Mouse (Mus musculus): ENCODE data around the gene Zar1l. TPM values are rescaled to one million over a fixed set of nuclear protein-coding genes. Genes with fewer than 3 reads are reported as not detected.

The Zar1l gene
- polyA plus RNA-seq, 1 experiment: not detected

- TF ChIP-seq POLR2A (IDR thresholded peaks at IDR 0.05; ENCODE audit: borderline replicate concordance, control insufficient read depth, low read depth, low read length) (no peak), CTCF (IDR thresholded peaks at IDR 0.05; ENCODE audit: control insufficient read depth, insufficient read depth, low read length) (no peak)
- 40% methylated on average over 12 of the region's 12 CpGs for WGBS
Observed at GRCm38 (mm10) chr5:150466132-150466531, 51.8 kb downstream of the Zar1l start.

GRCm38 (mm10) chr5:150465218-150465617 is 52.7 kb downstream of the Zar1l start:
- TF ChIP-seq CTCF (IDR thresholded peaks at IDR 0.05; ENCODE audit: control insufficient read depth, insufficient read depth, low read length): no peak
- no peak for TF ChIP-seq POLR2A (IDR thresholded peaks at IDR 0.05; ENCODE audit: borderline replicate concordance, control insufficient read depth, low read depth, low read length)
- Histone ChIP-seq H3K4me3 (replicated peaks; ENCODE audit: control insufficient read depth, low read depth, low read length) (no peak overlapping the region), H3K4me1 (ENCODE audit: control insufficient read depth, insufficient read depth, low read length) (no peaks in the 10 kb centered on the region; the same call in 1 of the 2 replicates), H3K27ac (ENCODE audit: control insufficient read depth, insufficient read depth, low read depth, low read length, poor library complexity) (no peak overlapping the region)
- 13% methylated on average over 6 of the region's 6 CpGs for WGBS

More at GRCm38 (mm10) chr5:150466132-150466531, 51.8 kb downstream of the Zar1l start:
- no peaks in the 10 kb centered on the region; the same call in 1 of the 2 replicates for H3K4me1 ChIP-seq (ENCODE audit: control insufficient read depth, insufficient read depth, low read length)
- H3K27ac ChIP-seq (ENCODE audit: control insufficient read depth, insufficient read depth, low read depth, low read length, poor library complexity): no peak overlapping the region
- H3K4me3 ChIP-seq (replicated peaks; ENCODE audit: control insufficient read depth, low read depth, low read length): no peak overlapping the region

GRCm38 (mm10) chr5:150464721-150465120 is 53.2 kb downstream of the Zar1l start:
- WGBS: 38% methylated on average over 3 of the region's 3 CpGs
- Histone ChIP-seq H3K27ac (ENCODE audit: control insufficient read depth, insufficient read depth, low read depth, low read length, poor library complexity) (no peak overlapping the region), H3K4me1 (ENCODE audit: control insufficient read depth, insufficient read depth, low read length) (no peaks in the 10 kb centered on the region; the same call in 1 of the 2 replicates), H3K4me3 (replicated peaks; ENCODE audit: control insufficient read depth, low read depth, low read length) (no peak overlapping the region)
- TF ChIP-seq CTCF (IDR thresholded peaks at IDR 0.05; ENCODE audit: control insufficient read depth, insufficient read depth, low read length) (no peak), POLR2A (IDR thresholded peaks at IDR 0.05; ENCODE audit: borderline replicate concordance, control insufficient read depth, low read depth, low read length) (no peak)

- WGBS: 86% methylated on average over 4 of the region's 4 CpGs
- peak; percentile 44; the same call in 1 of the 2 replicates for TF ChIP-seq CTCF (IDR thresholded peaks at IDR 0.05; ENCODE audit: control insufficient read depth, insufficient read depth, low read length)
- TF ChIP-seq POLR2A (IDR thresholded peaks at IDR 0.05; ENCODE audit: borderline replicate concordance, control insufficient read depth, low read depth, low read length): no peak
- no peak overlapping the region for H3K27ac ChIP-seq (ENCODE audit: control insufficient read depth, insufficient read depth, low read depth, low read length, poor library complexity)
- no peaks in the 10 kb centered on the region; the same call in 1 of the 2 replicates for H3K4me1 ChIP-seq (ENCODE audit: control insufficient read depth, insufficient read depth, low read length)
- H3K4me3 ChIP-seq (replicated peaks; ENCODE audit: control insufficient read depth, low read depth, low read length): no peak overlapping the region
Observed at GRCm38 (mm10) chr5:150459801-150460200, 58.2 kb downstream of the Zar1l start.

- no peaks in the 10 kb centered on the region for H3K4me1 ChIP-seq (ENCODE audit: control insufficient read depth, insufficient read depth, low read length)
- TF ChIP-seq CTCF (IDR thresholded peaks at IDR 0.05; ENCODE audit: control insufficient read depth, insufficient read depth, low read length) (no peak), POLR2A (IDR thresholded peaks at IDR 0.05; ENCODE audit: borderline replicate concordance, control insufficient read depth, low read depth, low read length) (no peak)
- H3K4me3 ChIP-seq (replicated peaks; ENCODE audit: control insufficient read depth, low read depth, low read length): no peak overlapping the region
- no peak overlapping the region; the same call in 1 of the 2 replicates for H3K27ac ChIP-seq (ENCODE audit: control insufficient read depth, insufficient read depth, low read depth, low read length, poor library complexity)
- WGBS: 65% methylated on average over 17 of the region's 17 CpGs
Observed at GRCm38 (mm10) chr5:150457904-150458739, 59.8 kb downstream of the Zar1l start.

GRCm38 (mm10) chr5:150457165-150457903 is 60.6 kb downstream of the Zar1l start:
- no peaks in the 10 kb centered on the region for H3K4me1 ChIP-seq (ENCODE audit: control insufficient read depth, insufficient read depth, low read length)
- TF ChIP-seq CTCF (IDR thresholded peaks at IDR 0.05; ENCODE audit: control insufficient read depth, insufficient read depth, low read length): no peak
- TF ChIP-seq POLR2A (IDR thresholded peaks at IDR 0.05; ENCODE audit: borderline replicate concordance, control insufficient read depth, low read depth, low read length): no peak
- H3K27ac ChIP-seq (ENCODE audit: control insufficient read depth, insufficient read depth, low read depth, low read length, poor library complexity): no peak overlapping the region; the same call in 1 of the 2 replicates
- 84% methylated on average over 17 of the region's 17 CpGs for WGBS
- no peak overlapping the region for H3K4me3 ChIP-seq (replicated peaks; ENCODE audit: control insufficient read depth, low read depth, low read length)

Other genes with a start within 250 kb of the Zar1l start
- gene Brca2, start 4.5 kb upstream of the Zar1l start, polyA plus RNA-seq (2011; ENCODE audit: insufficient read depth, insufficient read length, low replicate concordance, missing spikeins): 19.7 and 23.3 TPM in 2 replicates
- 26.2 and 29.2 TPM in 2 replicates for gene N4bp2l1, start 79.0 kb upstream of the Zar1l start, polyA plus RNA-seq (2011; ENCODE audit: insufficient read depth, insufficient read length, low replicate concordance, missing spikeins)
- 25.2 and 75.3 TPM in 2 replicates for gene N4bp2l2, start 148.0 kb upstream of the Zar1l start, polyA plus RNA-seq (2011; ENCODE audit: insufficient read depth, insufficient read length, low replicate concordance, missing spikeins)
- 9.9 and 11.5 TPM in 2 replicates for gene Pds5b, start 155.6 kb upstream of the Zar1l start, polyA plus RNA-seq (2011; ENCODE audit: insufficient read depth, insufficient read length, low replicate concordance, missing spikeins)

Data from bone marrow, adult 2 months (tissue).